Mouse (Mus musculus): ENCODE data around the gene Gm17027. TPM values are rescaled to one million over a fixed set of nuclear protein-coding genes. Genes with fewer than 3 reads are reported as not detected.
A peak's percentile ranks its signal among the peaks of the same experiment; 100 is the strongest.
"Not testable (repeated sequence)": the region's sequence is repeated elsewhere in the genome, so short reads cannot be mapped to it uniquely, and the experiment has no call there.

The Gm17027 gene
- total RNA-seq (2021) (not detected), polyA plus RNA-seq (2012; rRNA removed) (not detected in 2 replicates)
- long read RNA-seq: 0 reads

DNA sequence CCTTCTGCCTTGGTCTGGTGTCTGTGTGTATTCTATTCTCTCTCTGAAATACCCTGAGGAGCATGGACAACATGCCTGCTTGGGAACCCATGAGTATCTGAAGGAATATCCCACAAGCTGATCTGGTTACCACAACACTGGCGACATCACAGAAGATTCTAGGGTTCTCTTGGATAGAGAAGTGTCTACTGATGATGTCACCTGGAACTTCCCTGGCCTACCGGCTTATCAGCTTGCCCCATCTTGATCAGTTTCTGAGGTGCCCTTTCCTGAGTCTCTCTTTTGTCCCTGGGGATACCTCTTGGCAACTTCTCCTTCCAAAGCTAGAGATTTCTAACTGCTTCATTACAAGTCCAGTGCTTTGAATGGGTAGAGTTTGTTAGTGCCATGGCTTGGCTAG lies at the start of gene Gm17027:
Gene Gm17027, minus strand, starts transcription at position 101 of the 400 bp plus-strand sequence.
- not testable (repeated sequence) for DNase-seq

GRCm38 (mm10) chr14:42190691-42191090 lies 28.3 kb upstream of the Gm17027 start, which contains the start of gene Gm3573:
Gene Gm3573, minus strand, starts transcription at chr14:42190791.
- not testable (repeated sequence) for DNase-seq

GRCm38 (mm10) chr14:42183936-42184335 lies 21.5 kb upstream of the Gm17027 start:
- DNase-seq: not testable (repeated sequence)

DNA sequence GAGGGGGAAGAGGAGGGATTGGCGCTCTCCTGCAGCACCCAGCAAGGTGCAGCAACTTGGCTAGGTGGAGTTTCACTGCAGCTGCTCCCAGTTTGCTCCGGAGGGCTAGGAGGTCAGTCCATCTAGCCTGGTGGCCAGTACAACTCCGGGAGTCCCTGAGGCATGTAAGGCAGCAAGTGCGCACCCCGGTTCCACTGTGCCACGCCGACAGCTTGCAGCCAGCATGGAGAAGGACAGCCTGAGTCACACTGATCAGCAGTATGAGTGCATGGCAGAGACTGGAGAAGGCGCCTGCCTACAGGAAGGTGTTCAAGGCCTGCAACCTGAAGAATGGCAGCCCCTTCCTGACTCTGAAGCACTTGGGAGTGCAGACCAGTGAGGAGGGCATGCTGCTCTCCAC lies 27.9 kb downstream of the Gm17027 start:
- not testable (repeated sequence) for DNase-seq

DNA sequence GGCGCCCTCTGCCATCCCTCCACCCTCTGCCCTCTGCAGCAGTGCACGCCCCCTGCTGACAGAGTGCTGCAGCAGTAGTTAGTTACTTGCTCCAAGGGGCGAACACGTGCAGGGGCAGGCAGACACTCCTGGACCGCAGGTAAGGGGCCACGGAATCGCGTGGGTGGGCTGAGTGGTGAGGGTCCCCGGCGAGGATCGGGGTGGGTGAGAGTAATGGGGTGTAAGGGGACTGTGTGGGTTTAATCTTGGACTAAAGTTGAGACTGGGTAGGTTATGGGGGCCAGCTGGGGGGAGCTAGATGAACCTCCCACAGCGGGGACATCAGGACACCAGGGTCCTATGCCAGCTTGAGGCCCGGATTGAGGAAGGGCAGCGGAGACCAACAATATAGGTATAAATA lies 28.6 kb downstream of the Gm17027 start:
- DNase-seq: peak; percentile 0

- DNase-seq: not testable (repeated sequence)
These were observed 45.2 kb downstream of the Gm17027 start, which contains the start of gene Gm7951 for GRCm38 (mm10) chr14:42117269-42117668. Gene Gm7951, minus strand, starts transcription at chr14:42117369.

Other genes starting within 250 kb of the Gm17027 start
- gene 1700049E17Rik1, start 237.7 kb downstream of the Gm17027 start, total RNA-seq (2021): not detected
- not detected in 2 replicates for gene 1700049E17Rik1, start 237.7 kb downstream of the Gm17027 start, polyA plus RNA-seq (2012; rRNA removed)
- not detected for gene 1700024B05Rik, start 218.6 kb downstream of the Gm17027 start, total RNA-seq (2021)
- gene 1700024B05Rik, start 218.6 kb downstream of the Gm17027 start, polyA plus RNA-seq (2012; rRNA removed): not detected in 2 replicates
- gene Gm6401, start 194.7 kb downstream of the Gm17027 start, total RNA-seq (2021): not detected
- not detected in 2 replicates for gene Gm6401, start 194.7 kb downstream of the Gm17027 start, polyA plus RNA-seq (2012; rRNA removed)
- not detected for gene Gm3543, start 179.3 kb downstream of the Gm17027 start, total RNA-seq (2021)
- not detected in 2 replicates for gene Gm3543, start 179.3 kb downstream of the Gm17027 start, polyA plus RNA-seq (2012; rRNA removed)
- not detected for gene Gm7951, start 45.3 kb downstream of the Gm17027 start, total RNA-seq (2021)
- gene Gm7951, start 45.3 kb downstream of the Gm17027 start, polyA plus RNA-seq (2012; rRNA removed): not detected in 2 replicates
- not detected for gene Gm3573, start 28.2 kb upstream of the Gm17027 start, total RNA-seq (2021)
- not detected in 2 replicates for gene Gm3573, start 28.2 kb upstream of the Gm17027 start, polyA plus RNA-seq (2012; rRNA removed)
- not detected for gene Gm17026, start 97.4 kb upstream of the Gm17027 start, total RNA-seq (2021)
- not detected in 2 replicates for gene Gm17026, start 97.4 kb upstream of the Gm17027 start, polyA plus RNA-seq (2012; rRNA removed)
- gene Gm9611, start 134.7 kb upstream of the Gm17027 start, total RNA-seq (2021): not detected
- gene Gm9611, start 134.7 kb upstream of the Gm17027 start, polyA plus RNA-seq (2012; rRNA removed): not detected in 2 replicates
- gene Gm7995, start 147.6 kb upstream of the Gm17027 start, total RNA-seq (2021): not detected
- not detected in 2 replicates for gene Gm7995, start 147.6 kb upstream of the Gm17027 start, polyA plus RNA-seq (2012; rRNA removed)

All from adrenal gland, adult 2 months (tissue).